Mouse (Mus musculus): Measurements from ENCODE around the gene Krt31.

Gene Krt31

GRCm38 (mm10) chr11:100050451-100050850 lies at the start of gene Krt31:
Krt31 (minus strand) TSS chr11:100050551.
- DNase-seq (ENCODE audit: low read depth, low spot score) = no peak

- DNase-seq (ENCODE audit: low read depth, low spot score) = no peak
These were observed 47.5 kb upstream of the Krt31 start for GRCm38 (mm10) chr11:100097819-100098218.

GRCm38 (mm10) chr11:100096141-100096540 lies 45.8 kb upstream of the Krt31 start, which contains the start of gene Krt35:
Krt35 (minus strand) TSS chr11:100096241.
- DNase-seq (ENCODE audit: low read depth, low spot score) = no peak

GRCm38 (mm10) chr11:100088378-100089025 lies 38.2 kb upstream of the Krt31 start:
- peak; percentile 66 for DNase-seq (ENCODE audit: low read depth, low spot score)

- DNase-seq (ENCODE audit: low read depth, low spot score) = no peak
These were observed 37.5 kb upstream of the Krt31 start, which contains the start of gene Krt32 for GRCm38 (mm10) chr11:100087861-100088260. Krt32 (minus strand) TSS chr11:100088226.

- DNase-seq (ENCODE audit: low read depth, low spot score) = peak; percentile 48
These were observed 23.5 kb upstream of the Krt31 start for GRCm38 (mm10) chr11:100073873-100074272.

GRCm38 (mm10) chr11:100067293-100068036 lies 17.1 kb upstream of the Krt31 start:
- DNase-seq (ENCODE audit: low read depth, low spot score) = peak; percentile 31

GRCm38 (mm10) chr11:100066236-100067010 lies 16.1 kb upstream of the Krt31 start:
- DNase-seq (ENCODE audit: low read depth, low spot score) = peak; percentile 31

- no peak for DNase-seq (ENCODE audit: low read depth, low spot score)
These were observed 8.5 kb upstream of the Krt31 start for GRCm38 (mm10) chr11:100058875-100059274.

- peak; percentile 16 for DNase-seq (ENCODE audit: low read depth, low spot score)
These were observed 5.6 kb upstream of the Krt31 start for GRCm38 (mm10) chr11:100055686-100056655.

GRCm38 (mm10) chr11:100047193-100047592 lies 3.2 kb downstream of the Krt31 start:
- no peak for DNase-seq (ENCODE audit: low read depth, low spot score)

GRCm38 (mm10) chr11:100046303-100046866 lies 4.0 kb downstream of the Krt31 start:
- DNase-seq (ENCODE audit: low read depth, low spot score) = peak; percentile 27

GRCm38 (mm10) chr11:100041454-100041853 lies 8.9 kb downstream of the Krt31 start, which contains the start of gene Krt34:
Krt34 (minus strand) TSS chr11:100041554.
- DNase-seq (ENCODE audit: low read depth, low spot score) = no peak

GRCm38 (mm10) chr11:100029768-100030167 lies 20.6 kb downstream of the Krt31 start, which contains the start of gene Krt33b:
Krt33b (minus strand) TSS chr11:100029868.
- DNase-seq (ENCODE audit: low read depth, low spot score) = no peak

GRCm38 (mm10) chr11:100021438-100021837 lies 28.9 kb downstream of the Krt31 start:
- DNase-seq (ENCODE audit: low read depth, low spot score) = peak; percentile 64

GRCm38 (mm10) chr11:100019466-100019865 lies 30.9 kb downstream of the Krt31 start:
- no peak for DNase-seq (ENCODE audit: low read depth, low spot score)

GRCm38 (mm10) chr11:100016112-100016511 lies 34.2 kb downstream of the Krt31 start, which contains the start of gene Krt33a:
Krt33a (minus strand) TSS chr11:100016212.
- no peak for DNase-seq (ENCODE audit: low read depth, low spot score)

GRCm38 (mm10) chr11:100013691-100014171 lies 36.6 kb downstream of the Krt31 start:
- DNase-seq (ENCODE audit: low read depth, low spot score) = no peak

- no peak for DNase-seq (ENCODE audit: low read depth, low spot score)
These were observed 39.7 kb downstream of the Krt31 start for GRCm38 (mm10) chr11:100010682-100011081.

- peak; percentile 61 for DNase-seq (ENCODE audit: low read depth, low spot score)
These were observed 42.0 kb downstream of the Krt31 start for GRCm38 (mm10) chr11:100008336-100008735.
